In the genomic region with DNA sequence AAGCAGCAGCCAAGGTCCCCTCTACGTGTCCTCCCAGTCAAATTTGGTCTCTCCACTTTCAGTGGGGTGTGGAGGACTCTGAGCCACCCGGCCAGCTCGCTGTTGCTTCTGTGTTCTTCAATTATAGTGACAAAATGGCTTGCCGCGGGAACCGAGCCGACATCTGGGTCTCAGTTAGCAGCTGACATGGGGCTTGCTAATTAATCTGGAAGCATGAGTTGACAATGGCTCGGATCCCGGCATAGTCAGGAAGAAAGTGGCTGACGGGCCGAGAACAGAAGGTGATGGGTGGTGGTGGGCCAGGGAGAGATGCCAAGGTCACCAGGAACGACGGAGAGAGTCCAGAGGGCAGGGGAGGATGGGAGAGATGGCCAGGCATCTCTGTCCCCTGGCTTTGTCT, we compare ENCODE assay signal across 15 mouse cellular contexts. TPM values are rescaled to one million over a fixed set of nuclear protein-coding genes. Genes with fewer than 3 reads are reported as not detected.
DNase-seq lines count a peak whose midpoint lies in the region; ATAC-seq lines count a peak whose summit lies in the region.
"Had no signal": no experiment of that assay in that cellular context is flagged by ENCODE, and none has a peak within 500 bp of the region (broad histone marks: within the 10 kb centered on the region; RNA-seq: fewer than 3 reads in every experiment).

No protein-coding gene starts in this region.

- H3K4me3 ChIP-seq in hindbrain, embryonic 10.5 days: no peak overlapping the region
- H3K4me3 ChIP-seq in midbrain, embryonic 12.5 days: no peak overlapping the region
- H3K4me3 ChIP-seq: embryonic facial prominence, embryonic 15.5 days; limb, embryonic 12.5 days had no signal

- H3K27me3 ChIP-seq in hindbrain, embryonic 10.5 days (ENCODE audit: insufficient read depth, poor library complexity, severe bottlenecking): peaks cover 90% of the 10 kb centered on the region
- H3K27me3 ChIP-seq in midbrain, embryonic 12.5 days: peaks cover 38% of the 10 kb centered on the region
- H3K27me3 ChIP-seq: embryonic facial prominence, embryonic 15.5 days had no signal

- H3K9ac ChIP-seq in midbrain, embryonic 12.5 days (replicated peaks): no peak overlapping the region
- H3K9ac ChIP-seq: embryonic facial prominence, embryonic 15.5 days; limb, embryonic 12.5 days; lung, embryonic 14.5 days had no signal

- H3K27ac ChIP-seq in hindbrain, embryonic 10.5 days: peak overlapping the region; percentile 84
- peak overlapping the region; percentile 74 for H3K27ac ChIP-seq in midbrain, embryonic 12.5 days (replicated peaks)
- H3K27ac ChIP-seq: embryonic facial prominence, embryonic 15.5 days; limb, embryonic 12.5 days had no signal

- no peaks in the 10 kb centered on the region for H3K9me3 ChIP-seq in hindbrain, embryonic 10.5 days
- H3K9me3 ChIP-seq in midbrain, embryonic 12.5 days: no peaks in the 10 kb centered on the region
- H3K9me3 ChIP-seq: embryonic facial prominence, embryonic 15.5 days; limb, embryonic 12.5 days had no signal

- ATAC-seq in midbrain, embryonic 12.5 days (ENCODE audit: low FRiP score, low read depth): 0 out of 2 replicates have a peak, but pooled peaks have one; percentile 4

- no peaks in the 10 kb centered on the region for H3K36me3 ChIP-seq in hindbrain, embryonic 10.5 days
- H3K36me3 ChIP-seq in midbrain, embryonic 12.5 days: no peaks in the 10 kb centered on the region
- H3K36me3 ChIP-seq: embryonic facial prominence, embryonic 15.5 days; limb, embryonic 12.5 days had no signal

- peak; percentile 65 to 74 for DNase-seq in cerebellum, postnatal 14 days
- DNase-seq in cerebellum, adult 18-20 months: no peak
- peak; percentile 47 for DNase-seq in brain, adult 2 months (ENCODE audit: low read depth, low spot score)
- DNase-seq in hindbrain, embryonic 10.5 days (ENCODE audit: low spot score): peak; percentile 57
- DNase-seq in gastrocnemius, postnatal 25 days: no peak
- no peak for DNase-seq in kidney, adult 11 months
- no peak for DNase-seq in adrenal gland, adult 8-10 months
- DNase-seq: cerebellum, postnatal 25 days; kidney, postnatal 36 days; lung, embryonic 14.5 days; thymus, adult 2 months had no signal

- peaks cover 74% of the 10 kb centered on the region for H3K4me1 ChIP-seq in hindbrain, embryonic 10.5 days (replicated peaks)
- H3K4me1 ChIP-seq in midbrain, embryonic 12.5 days: peaks cover 43% of the 10 kb centered on the region
- H3K4me1 ChIP-seq: limb, embryonic 12.5 days had no signal

- no peak overlapping the region for H3K4me2 ChIP-seq in midbrain, embryonic 12.5 days (replicated peaks)
- H3K4me2 ChIP-seq: embryonic facial prominence, embryonic 15.5 days; limb, embryonic 12.5 days; lung, embryonic 14.5 days had no signal

- WGBS in hindbrain, embryonic 10.5 days: 34% methylated on average over 13 of the region's 13 CpGs
- 24% methylated on average over 13 of the region's 13 CpGs for WGBS in midbrain, embryonic 12.5 days

RNA-seq across cellular contexts. Expression of a gene that starts 55.2 kb away (rescaled TPM):
- polyA plus RNA-seq in hindbrain, embryonic 10.5 days (2016; fragmentation: Nextera tagmentation; extraction: Ambion mirVana): 13.9 and 18.0 TPM in 2 replicates
- 12.2 and 14.8 TPM in 2 replicates for polyA plus RNA-seq in midbrain, embryonic 12.5 days (2016; fragmentation: Nextera tagmentation; extraction: Ambion mirVana)
- under 1 TPM; 0.59 to 0.79 TPM for total RNA-seq in gastrocnemius, postnatal 25 days (2021)
- total RNA-seq in adrenal gland, adult 8-10 months (2022): 10 to 100 TPM in 2 of 4 experiments, 1 to 10 TPM in 2; 5.7 to 32.3 (median 14.2) TPM
- total RNA-seq: hematopoietic stem cell, adult 5-6 weeks had no signal

Comparison
In these comparisons a context has a peak if more than half of its experiments do, and no peak if none do; other contexts are left out.
1. DNase-seq: peak in cerebellum, postnatal 14 days (2 of 2), brain, adult 2 months (single experiment) and hindbrain, embryonic 10.5 days (single experiment); none in cerebellum, adult 18-20 months (0 of 2), gastrocnemius, postnatal 25 days (single experiment), kidney, adult 11 months (single experiment) and adrenal gland, adult 8-10 months (single experiment).